ENCODE assay signal across 11 mouse cellular contexts in genomic region chr11:102226067-102226978, GRCm38 (mm10). TPM values are rescaled to one million over a fixed set of nuclear protein-coding genes. Genes with fewer than 3 reads are reported as not detected.
A peak's percentile ranks its signal among the peaks of the same experiment; 100 is the strongest.
DNase-seq lines count a peak whose midpoint lies in the region; ATAC-seq lines count a peak whose summit lies in the region.
"Had no signal": no experiment of that assay in that cellular context is flagged by ENCODE, and none has a peak within 500 bp of the region (broad histone marks: within the 10 kb centered on the region; RNA-seq: fewer than 3 reads in every experiment).

No protein-coding gene starts in this region.

- peak overlapping the region; percentile 82 for H3K4me2 ChIP-seq in hindbrain, embryonic 13.5 days
- no peak overlapping the region for H3K4me2 ChIP-seq in stomach, embryonic 16.5 days (ENCODE audit: low read depth, low read length)

- H3K9me3 ChIP-seq in megakaryocyte, embryonic 14.5 days = no peaks in the 10 kb centered on the region
- H3K9me3 ChIP-seq in hindbrain, embryonic 13.5 days = no peaks in the 10 kb centered on the region
- no peaks in the 10 kb centered on the region for H3K9me3 ChIP-seq in stomach, embryonic 16.5 days (replicated peaks; ENCODE audit: control insufficient read depth, low read length)

- peaks cover 87% of the 10 kb centered on the region for H3K4me1 ChIP-seq in megakaryocyte, embryonic 14.5 days
- H3K4me1 ChIP-seq in hindbrain, embryonic 13.5 days (replicated peaks) = peaks cover 82% of the 10 kb centered on the region
- H3K4me1 ChIP-seq in stomach, embryonic 16.5 days (ENCODE audit: control insufficient read depth, insufficient read depth, low read length) = peaks cover 68% of the 10 kb centered on the region

- ATAC-seq in megakaryocyte, adult 5-6 weeks (ENCODE audit: poor library complexity, severe bottlenecking) = no peak
- no peak for ATAC-seq in hindbrain, embryonic 13.5 days (ENCODE audit: low FRiP score)
- ATAC-seq in stomach, embryonic 16.5 days (ENCODE audit: insufficient read depth, low FRiP score) = no peak

- peak overlapping the region; percentile 98 for H3K4me3 ChIP-seq in megakaryocyte, embryonic 14.5 days (replicated peaks)
- peak overlapping the region; percentile 78 for H3K4me3 ChIP-seq in hindbrain, embryonic 13.5 days
- no peak overlapping the region for H3K4me3 ChIP-seq in stomach, embryonic 16.5 days (replicated peaks; ENCODE audit: low read length)

- H3K9ac ChIP-seq in hindbrain, embryonic 13.5 days = peak overlapping the region; percentile 93
- H3K9ac ChIP-seq in stomach, embryonic 16.5 days (ENCODE audit: low read length) = 0 out of 2 replicates have a peak overlapping the region, but pooled peaks have one; percentile 1

- H3K36me3 ChIP-seq in megakaryocyte, embryonic 14.5 days (replicated peaks; ENCODE audit: low read length) = peaks cover 74% of the 10 kb centered on the region
- H3K36me3 ChIP-seq in hindbrain, embryonic 13.5 days = peaks cover 28% of the 10 kb centered on the region
- H3K36me3 ChIP-seq in stomach, embryonic 16.5 days (ENCODE audit: control insufficient read depth, insufficient read depth, low read length) = no peaks in the 10 kb centered on the region

- WGBS in hindbrain, embryonic 13.5 days = 56% methylated on average over 12 of the region's 12 CpGs
- 69% methylated on average over 12 of the region's 12 CpGs for WGBS in stomach, embryonic 16.5 days

- peak; percentile 29 for DNase-seq in cerebellum, adult 8-10 months
- no peak for DNase-seq in cerebellum, postnatal 14 days
- no peak for DNase-seq in right cerebral cortex, postnatal 36 days (ENCODE audit: low spot score in 2 of 2)
- DNase-seq in liver = no peak
- DNase-seq: B cell, adult 2 months; right cerebral cortex, adult 18-20 months had no signal

- peak overlapping the region; percentile 96; the same call in 1 of the 2 replicates for H3K27ac ChIP-seq in hindbrain, embryonic 13.5 days
- H3K27ac ChIP-seq in stomach, embryonic 16.5 days (ENCODE audit: low read length) = peak overlapping the region; percentile 32; the same call in 1 of the 2 replicates

- no peaks in the 10 kb centered on the region for H3K27me3 ChIP-seq in megakaryocyte, embryonic 14.5 days (replicated peaks)
- H3K27me3 ChIP-seq in hindbrain, embryonic 13.5 days = no peaks in the 10 kb centered on the region
- H3K27me3 ChIP-seq in stomach, embryonic 16.5 days (ENCODE audit: control insufficient read depth, insufficient read depth, low read length) = no peaks in the 10 kb centered on the region

RNA-seq across cellular contexts. Expression of gene Hdac5, which starts 3.6 kb away (rescaled TPM):
- 384 and 644 TPM in 2 replicates for polyA plus RNA-seq in megakaryocyte, embryonic 14.5 days (2012; ENCODE audit: insufficient read depth, low replicate concordance)
- 35.0 and 47.6 TPM in 2 replicates for total RNA-seq in megakaryocyte, adult 5-6 weeks (2015)
- total RNA-seq in megakaryocyte, adult 5-6 weeks (2017) = 36.2 and 36.5 TPM in 2 replicates
- 82.0 and 85.4 TPM in 2 replicates for polyA plus RNA-seq in hindbrain, embryonic 13.5 days (2015; fragmentation: Nextera tagmentation; extraction: Ambion mirVana)
- 60.6 and 67.4 TPM in 2 replicates for polyA plus RNA-seq in stomach, embryonic 16.5 days (2015; fragmentation: Nextera tagmentation; extraction: Ambion mirVana)

RNA-seq across cellular contexts. Expression of gene BC030867, which starts 22.4 kb away (rescaled TPM):
- polyA plus RNA-seq in megakaryocyte, embryonic 14.5 days (2012; ENCODE audit: insufficient read depth, low replicate concordance) = 2.6 and 4.2 TPM in 2 replicates
- total RNA-seq in megakaryocyte, adult 5-6 weeks (2015) = 8.7 and 12.8 TPM in 2 replicates
- 4.6 and 5.0 TPM in 2 replicates for total RNA-seq in megakaryocyte, adult 5-6 weeks (2017)
- polyA plus RNA-seq in hindbrain, embryonic 13.5 days (2015; fragmentation: Nextera tagmentation; extraction: Ambion mirVana) = 3.8 TPM in 2 replicates
- polyA plus RNA-seq in stomach, embryonic 16.5 days (2015; fragmentation: Nextera tagmentation; extraction: Ambion mirVana) = 10.8 and 12.4 TPM in 2 replicates

RNA-seq across cellular contexts. Expression of gene G6pc3, which starts 36.9 kb away (rescaled TPM):
- 32.9 and 73.3 TPM in 2 replicates for polyA plus RNA-seq in megakaryocyte, embryonic 14.5 days (2012; ENCODE audit: insufficient read depth, low replicate concordance)
- total RNA-seq in megakaryocyte, adult 5-6 weeks (2015) = 23.4 and 23.8 TPM in 2 replicates
- total RNA-seq in megakaryocyte, adult 5-6 weeks (2017) = 14.7 and 19.1 TPM in 2 replicates
- polyA plus RNA-seq in hindbrain, embryonic 13.5 days (2015; fragmentation: Nextera tagmentation; extraction: Ambion mirVana) = 30.0 and 37.2 TPM in 2 replicates
- polyA plus RNA-seq in stomach, embryonic 16.5 days (2015; fragmentation: Nextera tagmentation; extraction: Ambion mirVana) = 28.0 and 28.7 TPM in 2 replicates

RNA-seq across cellular contexts. Expression of gene Lsm12, which starts 41.2 kb away (rescaled TPM):
- polyA plus RNA-seq in megakaryocyte, embryonic 14.5 days (2012; ENCODE audit: insufficient read depth, low replicate concordance) = 36.7 and 120 TPM in 2 replicates
- total RNA-seq in megakaryocyte, adult 5-6 weeks (2015) = 81.3 and 83.9 TPM in 2 replicates
- 43.0 and 46.5 TPM in 2 replicates for total RNA-seq in megakaryocyte, adult 5-6 weeks (2017)
- polyA plus RNA-seq in hindbrain, embryonic 13.5 days (2015; fragmentation: Nextera tagmentation; extraction: Ambion mirVana) = 144 and 148 TPM in 2 replicates
- 79.2 and 85.4 TPM in 2 replicates for polyA plus RNA-seq in stomach, embryonic 16.5 days (2015; fragmentation: Nextera tagmentation; extraction: Ambion mirVana)

RNA-seq across cellular contexts. Expression of gene Asb16, which starts 42.2 kb away (rescaled TPM):
- polyA plus RNA-seq in megakaryocyte, embryonic 14.5 days (2012; ENCODE audit: insufficient read depth, low replicate concordance) = not detected in 2 replicates
- 0.04 TPM in 1 of 2 replicates, not detected in the other for total RNA-seq in megakaryocyte, adult 5-6 weeks (2015)
- total RNA-seq in megakaryocyte, adult 5-6 weeks (2017) = not detected in 2 replicates
- not detected in 2 replicates for polyA plus RNA-seq in hindbrain, embryonic 13.5 days (2015; fragmentation: Nextera tagmentation; extraction: Ambion mirVana)
- 0.12 TPM in 1 of 2 replicates, not detected in the other for polyA plus RNA-seq in stomach, embryonic 16.5 days (2015; fragmentation: Nextera tagmentation; extraction: Ambion mirVana)
- total RNA-seq: hematopoietic stem cell, adult 5-6 weeks had no signal
